Mouse (Mus musculus) cortical plate, adult 2 months (tissue): ENCODE measurements around the gene Pced1a.

Source experiments
- CTCF ChIP-seq: fragments of 200-500 bp; IDR thresholded peaks from 2 replicates; pipeline ENCODE4 v1.5.1; 2011; ENCODE audit warnings: mild to moderate bottlenecking, control low read depth, low read length; ENCODE audit not compliant: insufficient read depth; ENCODE audit errors: extremely low read depth
- POLR2A ChIP-seq: fragments of 200-500 bp; IDR thresholded peaks from 2 replicates; pipeline ENCODE4 v1.6.1; 2011; ENCODE audit warnings: mild to moderate bottlenecking, low read length, control low read depth; ENCODE audit not compliant: insufficient read depth; ENCODE audit errors: extremely low read depth

DNA sequence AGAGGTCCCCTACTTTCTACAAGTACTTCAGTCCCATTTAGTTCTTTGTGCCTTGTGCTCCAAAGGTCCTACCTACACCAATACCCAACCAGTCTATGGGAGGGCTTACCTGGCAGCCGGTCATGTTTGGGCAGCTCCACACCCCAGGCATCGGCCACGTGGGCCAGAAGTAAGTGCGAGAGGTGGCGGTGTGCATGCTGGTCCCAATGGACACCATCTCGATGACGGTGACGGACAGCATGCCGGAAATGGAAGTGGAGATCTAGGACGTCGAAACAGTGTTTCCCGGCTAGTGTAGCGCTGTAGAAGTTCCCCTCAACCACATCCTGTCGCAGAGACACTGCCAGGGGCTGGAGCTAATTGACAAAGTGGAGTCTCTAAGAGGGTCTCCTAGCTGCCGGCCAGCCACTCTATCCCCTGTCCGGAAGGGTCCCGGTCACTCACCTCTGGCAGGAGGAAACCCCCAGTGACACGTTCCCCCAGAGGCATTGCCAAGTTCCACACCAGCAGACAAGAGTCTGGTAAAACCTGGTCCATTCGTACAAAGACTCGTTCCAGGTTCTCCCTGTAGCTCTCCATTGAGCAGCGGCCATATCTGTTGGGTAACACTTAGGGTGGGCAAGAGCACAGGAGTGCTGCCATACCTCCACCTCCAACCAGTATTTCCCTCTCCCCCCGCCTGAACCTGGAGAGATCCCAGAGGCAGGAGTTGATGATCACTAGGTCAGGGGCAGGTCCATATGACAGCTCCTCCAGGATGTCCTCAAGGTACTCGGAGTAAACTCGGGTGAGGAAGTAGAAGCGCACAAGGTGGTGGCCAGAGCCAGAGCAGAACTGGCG lies 2.5 kb downstream of the Pced1a start:
- TF ChIP-seq CTCF (no peak), POLR2A (no peak)
